Mouse (Mus musculus) liver, adult (tissue): ENCODE results near the gene Gm9857.

Source experiments
- GATA4 ChIP-seq: IDR thresholded peaks from 2 replicates; pipeline ENCODE4 v1.6.1; 2014; ENCODE audit warnings: mild to moderate bottlenecking, low read length; ENCODE audit not compliant: insufficient replicate concordance

Gene Gm9857

GRCm38 (mm10) chr3:108902934-108903333 is 37.3 kb downstream of the Gm9857 start:
- TF ChIP-seq GATA4: no peak

DNA sequence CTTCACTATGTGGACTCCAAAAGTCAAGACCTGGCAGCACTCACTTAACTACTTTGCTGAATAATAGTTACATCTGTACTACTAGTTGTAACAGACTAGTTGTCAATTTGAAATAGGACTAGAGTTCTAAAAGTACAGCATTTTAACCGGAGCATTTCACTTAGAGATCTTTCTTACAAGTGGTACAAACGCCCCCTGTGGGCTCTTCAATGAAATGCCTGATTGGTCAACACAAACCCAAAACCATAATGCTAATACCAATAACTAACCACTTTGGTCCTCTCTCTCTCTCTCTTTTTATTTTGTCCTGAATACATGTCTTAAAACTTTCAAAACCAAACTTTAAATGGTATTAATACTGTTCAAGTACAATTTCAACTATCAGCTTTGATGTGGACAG is 38.2 kb downstream of the Gm9857 start:
- TF ChIP-seq GATA4: no peak

DNA sequence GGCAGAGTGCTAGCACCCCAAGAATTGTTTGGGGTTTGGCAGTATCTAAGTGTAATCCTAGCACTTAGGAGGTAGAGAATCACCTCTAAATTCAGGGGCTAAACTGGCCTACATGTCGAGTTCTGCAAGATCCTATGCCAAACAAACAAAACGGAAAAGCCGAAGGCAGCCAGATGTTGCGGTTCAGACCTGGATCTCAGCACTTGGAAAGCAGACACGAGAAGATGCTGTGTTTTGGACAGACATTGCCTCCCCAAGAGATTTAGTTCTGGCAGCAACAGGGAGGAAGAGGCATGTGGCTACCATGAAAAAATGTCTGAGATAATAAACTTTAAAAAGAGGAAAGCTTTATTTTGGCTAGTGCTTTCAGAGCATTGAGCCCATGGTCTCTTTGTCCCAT is 39.6 kb downstream of the Gm9857 start:
- no peak for TF ChIP-seq GATA4

DNA sequence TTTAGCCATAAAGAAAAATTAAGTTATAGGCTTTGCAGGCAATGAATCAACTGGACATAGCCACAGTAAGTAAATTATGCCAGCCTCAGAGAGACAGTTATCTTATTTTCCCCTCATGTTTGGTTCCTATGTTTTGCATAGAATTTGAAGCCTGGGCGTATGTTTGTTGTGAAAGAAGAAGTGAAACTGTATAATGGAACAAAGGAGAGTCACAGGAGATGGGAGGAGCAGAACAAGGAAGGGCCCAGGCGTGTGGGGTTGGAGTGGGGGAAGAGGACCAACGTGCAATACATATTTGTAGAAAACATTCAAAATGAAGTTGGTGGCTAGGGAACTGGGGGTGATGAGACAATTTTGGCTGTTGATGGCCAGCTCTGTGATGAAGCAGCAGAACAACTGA is 40.1 kb downstream of the Gm9857 start:
- no peak for TF ChIP-seq GATA4

- no peak for TF ChIP-seq GATA4
Observed at GRCm38 (mm10) chr3:108898640-108899039, 41.6 kb downstream of the Gm9857 start.

DNA sequence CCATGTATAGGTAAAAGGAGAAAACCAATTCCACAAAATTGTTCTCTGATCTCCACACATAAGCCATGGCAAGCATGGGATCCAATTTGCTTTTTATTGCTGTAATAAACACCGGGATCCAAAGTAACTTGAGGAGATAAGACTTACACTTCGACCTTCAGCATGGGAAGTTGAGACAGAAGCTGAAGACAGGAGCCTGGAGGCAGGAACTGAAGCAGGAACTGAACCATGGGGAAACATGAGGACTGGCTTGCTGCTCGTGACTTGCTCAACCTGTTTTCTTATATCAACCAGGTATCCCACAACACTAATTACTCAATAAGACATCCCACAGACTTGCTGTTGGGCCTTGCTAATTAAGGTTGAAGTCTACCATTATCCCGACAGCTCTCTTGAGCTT is 47.3 kb downstream of the Gm9857 start:
- no peak for TF ChIP-seq GATA4

GRCm38 (mm10) chr3:108892080-108892479 is 48.2 kb downstream of the Gm9857 start:
- TF ChIP-seq GATA4: no peak
